In the genomic region with DNA sequence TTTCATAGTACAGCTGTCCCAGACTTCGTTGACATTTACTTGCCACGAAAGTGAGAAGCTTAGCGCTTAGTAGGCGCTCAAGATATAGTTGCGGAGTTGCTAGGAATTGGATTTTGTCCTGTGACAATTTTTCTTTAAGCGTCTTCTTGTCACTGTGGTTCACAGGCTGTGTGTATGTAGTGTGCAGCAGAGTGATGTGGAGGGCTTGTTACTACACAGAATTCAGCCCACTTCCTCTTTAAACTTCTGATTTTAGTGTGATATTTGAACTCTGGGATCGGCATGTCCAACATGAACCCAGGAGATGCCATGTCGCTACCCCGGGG, we compare ENCODE assay signal across 8 mouse cellular contexts. TPM values are rescaled to one million over a fixed set of nuclear protein-coding genes. Genes with fewer than 3 reads are reported as not detected.
A peak's percentile ranks its signal among the peaks of the same experiment; 100 is the strongest.
DNase-seq lines count a peak whose midpoint lies in the region; ATAC-seq and TF ChIP-seq lines count a peak whose summit lies in the region.

No protein-coding gene starts in this region.

- ATAC-seq in kidney, embryonic 14.5 days (ENCODE audit: low FRiP score, low TSS enrichment) = no peak
- no peak for ATAC-seq in hindbrain, postnatal 0 days
- peak; percentile 26; the same call in 1 of the 2 replicates for ATAC-seq in midbrain, postnatal 0 days (ENCODE audit: low FRiP score)
- ATAC-seq in frontal cortex, adult (ENCODE audit: low TSS enrichment) = no peak

- peak overlapping the region; percentile 72 for H3K4me3 ChIP-seq in kidney, embryonic 14.5 days (ENCODE audit: low read length)
- peak overlapping the region; percentile 72 for H3K4me3 ChIP-seq in bone marrow macrophage, adult 2 months (ENCODE audit: insufficient read depth, low read length)
- peak overlapping the region; percentile 77 for H3K4me3 ChIP-seq in hindbrain, postnatal 0 days (ENCODE audit: low read length)
- peak overlapping the region; percentile 78 for H3K4me3 ChIP-seq in midbrain, postnatal 0 days (ENCODE audit: low read depth, low read length)

- TF ChIP-seq POLR2A in bone marrow macrophage, adult 2 months (IDR thresholded peaks at IDR 0.05; ENCODE audit: borderline replicate concordance, low read depth, low read length) = no peak

- peak overlapping the region; percentile 71 for H3K4me2 ChIP-seq in kidney, embryonic 14.5 days (replicated peaks; ENCODE audit: low read depth, low read length)
- H3K4me2 ChIP-seq in hindbrain, postnatal 0 days (ENCODE audit: low read depth, low read length) = peak overlapping the region; percentile 95
- H3K4me2 ChIP-seq in midbrain, postnatal 0 days (ENCODE audit: low read depth, low read length, poor library complexity, severe bottlenecking) = peak overlapping the region; percentile 90

- DNase-seq in kidney, postnatal 10 days = no peak
- no peak for DNase-seq in hindbrain, postnatal 0 days (ENCODE audit: low spot score)
- no peak for DNase-seq in midbrain, postnatal 0 days (ENCODE audit: low spot score)
- no peak for DNase-seq in frontal cortex, adult 2 months (ENCODE audit: extremely low spot score in 1 of 2, low spot score in 1 of 2)
- DNase-seq in gastrocnemius, postnatal 36 days = no peak

- TF ChIP-seq CTCF in bone marrow macrophage, adult 2 months (IDR thresholded peaks at IDR 0.05; ENCODE audit: low read depth, low read length) = no peak
- TF ChIP-seq CTCF in hindbrain, postnatal 0 days (IDR thresholded peaks at IDR 0.05; ENCODE audit: low read depth) = no peak
- no peak for TF ChIP-seq CTCF in midbrain, postnatal 0 days (IDR thresholded peaks at IDR 0.05)

- peaks cover 5% of the 10 kb centered on the region; the same call in 1 of the 2 replicates for H3K4me1 ChIP-seq in kidney, embryonic 14.5 days (ENCODE audit: control insufficient read depth, insufficient read depth, low read length)
- H3K4me1 ChIP-seq in bone marrow macrophage, adult 2 months (ENCODE audit: control insufficient read depth, insufficient read depth, low read length) = peaks cover 3% of the 10 kb centered on the region; the same call in 1 of the 2 replicates
- H3K4me1 ChIP-seq in hindbrain, postnatal 0 days (ENCODE audit: insufficient read depth, low read length) = 0 out of 2 replicates have a peak, but pooled peaks cover 4% of the 10 kb centered on the region
- H3K4me1 ChIP-seq in midbrain, postnatal 0 days (ENCODE audit: insufficient read depth, low read length) = no peaks in the 10 kb centered on the region; the same call in 1 of the 2 replicates

- no peaks in the 10 kb centered on the region for H3K9me3 ChIP-seq in kidney, embryonic 14.5 days (ENCODE audit: control insufficient read depth, low read length)
- no peaks in the 10 kb centered on the region for H3K9me3 ChIP-seq in hindbrain, postnatal 0 days (ENCODE audit: low read length)
- H3K9me3 ChIP-seq in midbrain, postnatal 0 days (ENCODE audit: low read length) = no peaks in the 10 kb centered on the region

- intact Hi-C loops in gastrocnemius, postnatal 36 days (cut with DNase I) = no loop called here

- H3K36me3 ChIP-seq in kidney, embryonic 14.5 days (ENCODE audit: control insufficient read depth, insufficient read depth, low read length) = no peaks in the 10 kb centered on the region
- no peaks in the 10 kb centered on the region for H3K36me3 ChIP-seq in hindbrain, postnatal 0 days (ENCODE audit: insufficient read depth, low read length)
- H3K36me3 ChIP-seq in midbrain, postnatal 0 days (ENCODE audit: insufficient read depth, low read length) = no peaks in the 10 kb centered on the region

- H3K9ac ChIP-seq in kidney, embryonic 14.5 days (ENCODE audit: low read depth, low read length) = peak overlapping the region; percentile 66; the same call in 1 of the 2 replicates
- H3K9ac ChIP-seq in hindbrain, postnatal 0 days (replicated peaks; ENCODE audit: low read length) = peak overlapping the region; percentile 65
- peak overlapping the region; percentile 71 for H3K9ac ChIP-seq in midbrain, postnatal 0 days (replicated peaks; ENCODE audit: low read length, poor library complexity, severe bottlenecking)

- H3K27me3 ChIP-seq in kidney, embryonic 14.5 days (ENCODE audit: control insufficient read depth, insufficient read depth, low read length) = no peaks in the 10 kb centered on the region
- H3K27me3 ChIP-seq in hindbrain, postnatal 0 days (ENCODE audit: insufficient read depth, low read length) = no peaks in the 10 kb centered on the region
- H3K27me3 ChIP-seq in midbrain, postnatal 0 days (ENCODE audit: insufficient read depth, low read length) = no peaks in the 10 kb centered on the region

- WGBS in kidney, embryonic 14.5 days = 51% methylated on average over 9 of the region's 9 CpGs
- WGBS in hindbrain, postnatal 0 days = 54% methylated on average over 9 of the region's 9 CpGs
- WGBS in midbrain, postnatal 0 days = 49% methylated on average over 9 of the region's 9 CpGs

- no peak overlapping the region for H3K27ac ChIP-seq in kidney, embryonic 14.5 days (ENCODE audit: low read depth, low read length)
- no peak overlapping the region for H3K27ac ChIP-seq in bone marrow macrophage, adult 2 months (ENCODE audit: insufficient read depth, low read depth, low read length)
- peak overlapping the region; percentile 80; the same call in 1 of the 2 replicates for H3K27ac ChIP-seq in hindbrain, postnatal 0 days
- no peak overlapping the region; the same call in 1 of the 2 replicates for H3K27ac ChIP-seq in midbrain, postnatal 0 days (ENCODE audit: low read depth, low read length)

RNA-seq across cellular contexts. Expression of gene Adck1, which starts 0.7 kb away (rescaled TPM):
- polyA plus RNA-seq in kidney, embryonic 14.5 days (2014; fragmentation: Nextera tagmentation; extraction: Ambion mirVana) = 16.0 and 17.3 TPM in 2 replicates
- polyA plus RNA-seq in bone marrow macrophage, adult 2 months (2012; ENCODE audit: insufficient read depth, insufficient read length, missing spikeins) = 9.9 and 10.2 TPM in 2 replicates
- 44.7 and 48.7 TPM in 2 replicates for total RNA-seq in hindbrain, postnatal 0 days (2014; rRNA removed)
- 37.5 and 40.1 TPM in 2 replicates for polyA plus RNA-seq in hindbrain, postnatal 0 days (2015; fragmentation: Nextera tagmentation; extraction: Ambion mirVana)
- total RNA-seq in midbrain, postnatal 0 days (2014; rRNA removed) = 47.1 and 49.1 TPM in 2 replicates
- 41.5 and 42.9 TPM in 2 replicates for polyA plus RNA-seq in midbrain, postnatal 0 days (2015; fragmentation: Nextera tagmentation; extraction: Ambion mirVana)
- polyA plus RNA-seq in frontal cortex, adult 2 months (2012; rRNA removed) = 44.6 and 46.9 TPM in 2 replicates
- total RNA-seq in gastrocnemius, postnatal 36 days (2021) = 10 to 100 TPM; 14.9 to 15.5 TPM

RNA-seq across cellular contexts. Expression of gene Gm5039, which starts 37.3 kb away (rescaled TPM):
- polyA plus RNA-seq in kidney, embryonic 14.5 days (2014; fragmentation: Nextera tagmentation; extraction: Ambion mirVana) = not detected in 2 replicates
- polyA plus RNA-seq in bone marrow macrophage, adult 2 months (2012; ENCODE audit: insufficient read depth, insufficient read length, missing spikeins) = not detected in 2 replicates
- total RNA-seq in hindbrain, postnatal 0 days (2014; rRNA removed) = not detected in 2 replicates
- polyA plus RNA-seq in hindbrain, postnatal 0 days (2015; fragmentation: Nextera tagmentation; extraction: Ambion mirVana) = not detected in 2 replicates
- not detected in 2 replicates for total RNA-seq in midbrain, postnatal 0 days (2014; rRNA removed)
- polyA plus RNA-seq in midbrain, postnatal 0 days (2015; fragmentation: Nextera tagmentation; extraction: Ambion mirVana) = not detected in 2 replicates
- not detected in 2 replicates for polyA plus RNA-seq in frontal cortex, adult 2 months (2012; rRNA removed)
- not detected for total RNA-seq in gastrocnemius, postnatal 36 days (2021)
